Mouse (Mus musculus) megakaryocyte, embryonic 14.5 days (primary cell): ENCODE measurements around the gene Pla2r1.

Experiments used
- FLI1 ChIP-seq: IDR thresholded peaks from 2 replicates; pipeline ENCODE4 v1.6.1; 2012; ENCODE audit warnings: low read length, inconsistent platforms, mixed read lengths
- GATA1 ChIP-seq: IDR thresholded peaks from 3 replicates; pipeline ENCODE4 v1.6.1; 2012; ENCODE audit warnings: mixed read lengths, low read length, inconsistent platforms, borderline replicate concordance

DNA sequence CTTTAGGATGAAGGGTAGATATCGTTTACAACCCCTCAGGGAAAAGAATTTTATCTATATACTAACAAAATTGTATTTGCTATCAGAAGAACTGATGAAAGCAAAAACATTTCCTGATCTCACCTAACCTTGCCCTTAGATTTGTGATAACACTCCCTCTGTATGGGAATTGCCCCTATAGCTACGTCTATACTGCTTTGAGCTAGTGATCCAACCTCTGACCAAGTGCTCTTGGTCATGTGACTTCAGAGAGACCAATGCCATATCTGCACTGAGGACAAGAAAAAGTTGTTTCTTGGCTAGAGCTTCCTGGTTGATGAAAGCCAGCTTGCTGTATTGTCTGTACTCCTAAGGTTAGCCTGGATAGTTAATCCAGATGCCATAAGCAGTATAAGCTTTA is 48.2 kb upstream of the Pla2r1 start:
- TF ChIP-seq GATA1 (no peak), FLI1 (no peak)
